Mouse (Mus musculus) brain, embryonic 14.5 days (tissue): ENCODE measurements around the gene Cftr.

ENCODE experiments used
- CTCF ChIP-seq: fragments of 200-500 bp; IDR thresholded peaks from 2 replicates; pipeline ENCODE4 v1.5.1; 2012; ENCODE audit warnings: inconsistent platforms, mild to moderate bottlenecking, moderate library complexity, borderline replicate concordance; ENCODE audit not compliant: insufficient read depth, insufficient read length; ENCODE audit errors: extremely low read depth
- POLR2A ChIP-seq: fragments of 200-500 bp; IDR thresholded peaks from 2 replicates; pipeline ENCODE4 v1.6.1; 2012; ENCODE audit warnings: mild to moderate bottlenecking, inconsistent platforms, borderline replicate concordance; ENCODE audit not compliant: poor library complexity, insufficient read depth, insufficient read length, severe bottlenecking; ENCODE audit errors: extremely low read depth

DNA sequence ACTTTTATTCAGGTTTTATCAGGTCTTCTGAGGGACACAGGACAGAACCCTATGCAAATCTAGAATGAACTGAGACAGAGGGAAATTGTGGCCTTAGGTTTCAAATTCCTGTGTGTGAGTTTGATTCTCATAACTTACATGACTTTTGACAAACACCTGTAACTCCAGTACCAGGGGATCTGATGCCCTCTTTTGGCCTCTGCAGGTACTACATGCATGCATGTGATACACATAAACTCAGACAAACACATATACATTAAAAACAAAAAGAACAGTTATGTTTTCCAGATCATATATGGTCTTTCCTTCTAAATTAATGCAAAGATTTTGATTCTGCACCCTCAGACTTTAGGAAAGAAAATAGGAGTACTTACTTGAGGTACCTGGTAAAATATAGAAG is 190.5 kb downstream of the Cftr start:
- TF ChIP-seq CTCF (no peak), POLR2A (no peak)
